Mouse (Mus musculus): ENCODE measurements around the gene Nxt2. TPM values are rescaled to one million over a fixed set of nuclear protein-coding genes. Genes with fewer than 3 reads are reported as not detected.
"Not testable (repeated sequence)": the region's sequence is repeated elsewhere in the genome, so short reads cannot be mapped to it uniquely, and the experiment has no call there.

Gene Nxt2
- polyA plus RNA-seq, 1 experiment = 22.8 TPM

- Histone ChIP-seq H3K4me1 (ENCODE audit: control insufficient read depth, insufficient read depth, low read length) (no peaks in the 10 kb centered on the region), H3K27ac (ENCODE audit: insufficient read depth, low read length) (peak overlapping the region; percentile 87), H3K4me3 (ENCODE audit: insufficient read depth, low read length) (peak overlapping the region; percentile 96)
- TF ChIP-seq POLR2A (IDR thresholded peaks at IDR 0.05; ENCODE audit: extremely low read depth, insufficient read depth, low read length) (peak; percentile 69), CTCF (IDR thresholded peaks at IDR 0.05; ENCODE audit: extremely low read depth, insufficient read depth, low read length) (no peak)
Measured at GRCm38 (mm10) chrX:142228055-142228768, 1.6 kb downstream of the Nxt2 start.

GRCm38 (mm10) chrX:142228769-142229158 lies 2.2 kb downstream of the Nxt2 start:
- Histone ChIP-seq H3K4me3 (ENCODE audit: insufficient read depth, low read length) (peak overlapping the region; percentile 96), H3K4me1 (ENCODE audit: control insufficient read depth, insufficient read depth, low read length) (no peaks in the 10 kb centered on the region), H3K27ac (ENCODE audit: insufficient read depth, low read length) (no peak overlapping the region)
- TF ChIP-seq POLR2A (IDR thresholded peaks at IDR 0.05; ENCODE audit: extremely low read depth, insufficient read depth, low read length) (no peak), CTCF (IDR thresholded peaks at IDR 0.05; ENCODE audit: extremely low read depth, insufficient read depth, low read length) (no peak)

GRCm38 (mm10) chrX:142236146-142236545 lies 9.6 kb downstream of the Nxt2 start:
- H3K4me3 ChIP-seq (ENCODE audit: insufficient read depth, low read length); H3K27ac ChIP-seq (ENCODE audit: insufficient read depth, low read length); H3K4me1 ChIP-seq (ENCODE audit: control insufficient read depth, insufficient read depth, low read length): not testable (repeated sequence)

- Histone ChIP-seq H3K4me3 (ENCODE audit: insufficient read depth, low read length) (no peak overlapping the region), H3K27ac (ENCODE audit: insufficient read depth, low read length) (no peak overlapping the region), H3K4me1 (ENCODE audit: control insufficient read depth, insufficient read depth, low read length) (no peaks in the 10 kb centered on the region)
- TF ChIP-seq CTCF (IDR thresholded peaks at IDR 0.05; ENCODE audit: extremely low read depth, insufficient read depth, low read length) = no peak
- TF ChIP-seq POLR2A (IDR thresholded peaks at IDR 0.05; ENCODE audit: extremely low read depth, insufficient read depth, low read length) = no peak
Measured at GRCm38 (mm10) chrX:142237101-142237500, 10.5 kb downstream of the Nxt2 start.

- Histone ChIP-seq H3K4me3 (ENCODE audit: insufficient read depth, low read length) (no peak overlapping the region), H3K27ac (ENCODE audit: insufficient read depth, low read length) (no peak overlapping the region), H3K4me1 (ENCODE audit: control insufficient read depth, insufficient read depth, low read length) (no peaks in the 10 kb centered on the region)
- TF ChIP-seq POLR2A (IDR thresholded peaks at IDR 0.05; ENCODE audit: extremely low read depth, insufficient read depth, low read length) = no peak
- no peak for TF ChIP-seq CTCF (IDR thresholded peaks at IDR 0.05; ENCODE audit: extremely low read depth, insufficient read depth, low read length)
Measured at GRCm38 (mm10) chrX:142245682-142246327, 19.2 kb downstream of the Nxt2 start.

GRCm38 (mm10) chrX:142250008-142250736 lies 23.6 kb downstream of the Nxt2 start:
- H3K4me1 ChIP-seq (ENCODE audit: control insufficient read depth, insufficient read depth, low read length) = no peaks in the 10 kb centered on the region
- no peak overlapping the region for H3K27ac ChIP-seq (ENCODE audit: insufficient read depth, low read length)
- TF ChIP-seq POLR2A (IDR thresholded peaks at IDR 0.05; ENCODE audit: extremely low read depth, insufficient read depth, low read length) (no peak), CTCF (IDR thresholded peaks at IDR 0.05; ENCODE audit: extremely low read depth, insufficient read depth, low read length) (no peak)
- no peak overlapping the region for H3K4me3 ChIP-seq (ENCODE audit: insufficient read depth, low read length)

GRCm38 (mm10) chrX:142276031-142276430 lies 49.5 kb downstream of the Nxt2 start:
- Histone ChIP-seq H3K4me3 (ENCODE audit: insufficient read depth, low read length) (no peak overlapping the region), H3K27ac (ENCODE audit: insufficient read depth, low read length) (no peak overlapping the region), H3K4me1 (ENCODE audit: control insufficient read depth, insufficient read depth, low read length) (no peaks in the 10 kb centered on the region)
- TF ChIP-seq CTCF (IDR thresholded peaks at IDR 0.05; ENCODE audit: extremely low read depth, insufficient read depth, low read length) = no peak
- TF ChIP-seq POLR2A (IDR thresholded peaks at IDR 0.05; ENCODE audit: extremely low read depth, insufficient read depth, low read length) = no peak

- no peak for TF ChIP-seq POLR2A (IDR thresholded peaks at IDR 0.05; ENCODE audit: extremely low read depth, insufficient read depth, low read length)
- no peak for TF ChIP-seq CTCF (IDR thresholded peaks at IDR 0.05; ENCODE audit: extremely low read depth, insufficient read depth, low read length)
- no peak overlapping the region for H3K4me3 ChIP-seq (ENCODE audit: insufficient read depth, low read length)
- no peak overlapping the region for H3K27ac ChIP-seq (ENCODE audit: insufficient read depth, low read length)
- no peaks in the 10 kb centered on the region for H3K4me1 ChIP-seq (ENCODE audit: control insufficient read depth, insufficient read depth, low read length)
Measured at GRCm38 (mm10) chrX:142276573-142276972, 50.0 kb downstream of the Nxt2 start.

GRCm38 (mm10) chrX:142285905-142286304 lies 59.3 kb downstream of the Nxt2 start:
- no peak overlapping the region for H3K27ac ChIP-seq (ENCODE audit: insufficient read depth, low read length)
- H3K4me3 ChIP-seq (ENCODE audit: insufficient read depth, low read length) = no peak overlapping the region
- TF ChIP-seq POLR2A (IDR thresholded peaks at IDR 0.05; ENCODE audit: extremely low read depth, insufficient read depth, low read length) (no peak), CTCF (IDR thresholded peaks at IDR 0.05; ENCODE audit: extremely low read depth, insufficient read depth, low read length) (no peak)
- no peaks in the 10 kb centered on the region for H3K4me1 ChIP-seq (ENCODE audit: control insufficient read depth, insufficient read depth, low read length)

Other genes with a start within 250 kb of the Nxt2 start
- gene Gucy2f, start 29.8 kb upstream of the Nxt2 start, polyA plus RNA-seq (2012; rRNA removed) = 0.10 and 0.19 TPM in 2 replicates
- gene Kcne1l, start 79.5 kb downstream of the Nxt2 start, polyA plus RNA-seq (2012; rRNA removed) = 7.1 and 9.2 TPM in 2 replicates
- gene Acsl4, start 163.8 kb downstream of the Nxt2 start, polyA plus RNA-seq (2012; rRNA removed) = 26.7 and 27.9 TPM in 2 replicates

Measured in cortical plate, adult 2 months (tissue).